Mouse (Mus musculus): ENCODE results near the gene Ccdc180. TPM values are rescaled to one million over a fixed set of nuclear protein-coding genes. Genes with fewer than 3 reads are reported as not detected.

Gene Ccdc180
- polyA plus RNA-seq, 1 experiment from 2014 or later, result 0.04 TPM

DNA sequence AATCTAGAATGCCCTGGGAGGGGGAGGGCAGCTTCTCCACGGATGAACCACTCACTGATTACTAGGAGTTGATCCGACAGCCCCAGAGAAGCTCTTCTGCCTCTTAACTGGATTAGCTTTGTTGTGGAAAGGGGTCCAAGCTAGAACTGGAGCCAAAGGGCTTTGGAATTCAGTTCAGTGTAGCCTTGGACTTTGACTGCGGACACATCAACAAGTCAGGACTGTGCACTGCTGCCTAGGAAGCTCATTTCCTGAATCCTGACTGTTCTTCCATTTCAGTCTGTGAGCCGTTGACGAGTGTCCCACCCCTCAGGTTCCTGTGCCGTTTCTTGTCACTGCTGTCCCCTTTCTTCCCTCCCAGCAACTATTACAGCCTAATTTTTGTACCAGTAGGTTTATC is 76.6 kb downstream of the Ccdc180 start:
- H3K27ac ChIP-seq, result peak overlapping the region; percentile 88
- peaks cover 54% of the 10 kb centered on the region for H3K4me1 ChIP-seq
- no peaks in the 10 kb centered on the region for H3K36me3 ChIP-seq
- H3K27me3 ChIP-seq (ENCODE audit: insufficient read depth, poor library complexity, severe bottlenecking), result no peaks in the 10 kb centered on the region
- DNase-seq (ENCODE audit: low spot score), result peak; percentile 70
- 4% methylated on average over 6 of the region's 6 CpGs for WGBS
- H3K4me3 ChIP-seq, result peak overlapping the region; percentile 4; the same call in 1 of the 2 replicates
- H3K9me3 ChIP-seq, result no peaks in the 10 kb centered on the region

GRCm38 (mm10) chr4:45967479-45968341 is 77.6 kb downstream of the Ccdc180 start:
- DNase-seq (ENCODE audit: low spot score), result peak; percentile 58
- H3K4me1 ChIP-seq, result peaks cover 57% of the 10 kb centered on the region

DNA sequence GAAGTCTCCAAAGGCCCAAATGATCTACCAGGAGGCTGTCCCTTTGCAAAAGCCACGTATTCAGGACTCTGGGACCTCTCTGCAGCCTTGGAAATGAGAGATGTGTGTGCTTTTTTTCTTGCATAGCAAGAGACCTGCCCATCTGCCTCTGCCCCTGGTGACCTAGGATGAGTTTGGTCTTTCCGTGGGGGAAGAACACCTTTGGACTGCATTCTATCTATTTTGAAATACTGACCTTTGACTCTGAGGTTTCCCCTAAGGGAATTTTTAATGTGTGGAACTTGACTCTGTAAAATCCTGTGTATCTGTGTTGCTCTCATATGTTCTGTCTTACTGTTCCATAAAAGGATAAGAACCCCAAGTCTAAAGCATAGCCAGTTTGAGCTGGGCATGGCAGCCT is 78.9 kb downstream of the Ccdc180 start:
- peaks cover 9% of the 10 kb centered on the region; the same call in 1 of the 2 replicates for H3K27me3 ChIP-seq (ENCODE audit: insufficient read depth, poor library complexity, severe bottlenecking)
- 67% methylated on average over 2 of the region's 2 CpGs for WGBS
- H3K4me3 ChIP-seq, result no peak overlapping the region
- no peaks in the 10 kb centered on the region for H3K36me3 ChIP-seq
- no peaks in the 10 kb centered on the region for H3K9me3 ChIP-seq
- peak; percentile 31 for DNase-seq (ENCODE audit: low spot score)
- H3K4me1 ChIP-seq, result peaks cover 61% of the 10 kb centered on the region
- no peak overlapping the region for H3K27ac ChIP-seq

More at GRCm38 (mm10) chr4:45967479-45968341, 77.6 kb downstream of the Ccdc180 start:
- H3K4me3 ChIP-seq, result no peak overlapping the region
- no peaks in the 10 kb centered on the region for H3K36me3 ChIP-seq
- H3K27me3 ChIP-seq (ENCODE audit: insufficient read depth, poor library complexity, severe bottlenecking), result 0 out of 2 replicates have a peak, but pooled peaks cover under 1% of the 10 kb centered on the region
- 39% methylated on average over 9 of the region's 9 CpGs for WGBS
- H3K27ac ChIP-seq, result peak overlapping the region; percentile 88
- no peaks in the 10 kb centered on the region for H3K9me3 ChIP-seq

DNA sequence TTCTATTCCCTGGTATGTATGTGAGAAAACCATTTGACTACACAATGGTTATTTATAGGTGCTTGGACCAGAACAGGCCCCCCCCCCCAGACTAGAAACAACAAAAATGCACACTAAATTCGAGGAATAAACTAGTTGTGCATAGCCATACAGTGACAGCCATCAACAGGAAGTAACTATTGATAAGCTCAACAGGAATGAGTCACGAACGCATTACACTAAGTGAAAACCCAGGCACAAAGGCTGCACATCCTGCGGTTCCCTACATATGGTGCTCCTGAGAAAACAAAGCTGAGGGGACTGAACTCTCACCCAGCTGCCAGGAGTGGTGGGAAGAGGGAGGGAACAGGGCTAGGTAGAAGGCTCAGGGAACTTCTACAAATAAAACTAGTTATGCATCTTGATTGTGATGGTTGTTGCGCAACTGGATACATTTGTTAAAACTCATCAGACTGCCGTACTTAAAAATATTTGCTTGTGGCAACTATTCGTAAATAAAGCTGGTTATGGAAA is 80.0 kb downstream of the Ccdc180 start:
- DNase-seq (ENCODE audit: low spot score), result no peak
- no peaks in the 10 kb centered on the region for H3K9me3 ChIP-seq
- no peaks in the 10 kb centered on the region for H3K36me3 ChIP-seq
- H3K4me1 ChIP-seq, result peaks cover 56% of the 10 kb centered on the region
- 68% methylated on average over 7 of the region's 7 CpGs for WGBS
- no peak overlapping the region for H3K27ac ChIP-seq
- no peak overlapping the region for H3K4me3 ChIP-seq
- H3K27me3 ChIP-seq (ENCODE audit: insufficient read depth, poor library complexity, severe bottlenecking), result peaks cover 9% of the 10 kb centered on the region; the same call in 1 of the 2 replicates

- Histone ChIP-seq H3K36me3 (no peaks in the 10 kb centered on the region), H3K4me1 (peaks cover 39% of the 10 kb centered on the region), H3K27me3 (ENCODE audit: insufficient read depth, poor library complexity, severe bottlenecking) (peaks cover 9% of the 10 kb centered on the region; the same call in 1 of the 2 replicates), H3K4me3 (peak overlapping the region; percentile 92), H3K9me3 (no peaks in the 10 kb centered on the region), H3K27ac (peak overlapping the region; percentile 91)
- DNase-seq (ENCODE audit: low spot score), result peak; percentile 98
- 3% methylated on average over 51 of the region's 51 CpGs for WGBS
These were observed 81.8 kb downstream of the Ccdc180 start for GRCm38 (mm10) chr4:45971806-45972447.

GRCm38 (mm10) chr4:45972448-45972854 is 82.3 kb downstream of the Ccdc180 start:
- WGBS, result under 1% methylated on average over 53 of the region's 53 CpGs
- H3K4me1 ChIP-seq, result peaks cover 33% of the 10 kb centered on the region
- peak overlapping the region; percentile 92 for H3K4me3 ChIP-seq
- H3K36me3 ChIP-seq, result no peaks in the 10 kb centered on the region
- H3K27ac ChIP-seq, result peak overlapping the region; percentile 91
- H3K27me3 ChIP-seq (ENCODE audit: insufficient read depth, poor library complexity, severe bottlenecking), result peaks cover 9% of the 10 kb centered on the region; the same call in 1 of the 2 replicates
- no peaks in the 10 kb centered on the region for H3K9me3 ChIP-seq
- DNase-seq (ENCODE audit: low spot score), result peak; percentile 79

DNA sequence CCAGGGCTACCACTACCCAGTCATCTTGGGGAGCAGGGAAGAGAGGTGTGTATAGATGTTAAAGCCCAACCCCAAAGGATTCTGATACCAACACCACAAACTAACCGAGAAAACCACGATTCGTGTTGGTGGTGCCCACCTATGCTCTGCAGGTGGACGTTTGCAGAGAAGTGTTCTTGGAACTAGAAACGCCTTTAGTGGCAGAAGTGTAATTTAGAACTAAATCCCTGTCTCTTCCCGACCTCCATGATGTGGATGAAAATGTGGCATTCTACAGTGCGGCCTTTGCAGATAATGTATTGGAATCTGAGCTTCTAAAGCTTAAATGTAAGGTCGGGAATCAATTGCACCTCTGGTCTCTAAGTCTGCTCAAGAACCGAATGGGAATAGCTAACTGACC is 82.8 kb downstream of the Ccdc180 start:
- H3K27ac ChIP-seq, result peak overlapping the region; percentile 91; the same call in 1 of the 2 replicates
- H3K36me3 ChIP-seq, result no peaks in the 10 kb centered on the region
- peaks cover 28% of the 10 kb centered on the region for H3K4me1 ChIP-seq
- H3K4me3 ChIP-seq, result peak overlapping the region; percentile 92
- WGBS, result 37% methylated on average over 9 of the region's 9 CpGs
- H3K27me3 ChIP-seq (ENCODE audit: insufficient read depth, poor library complexity, severe bottlenecking), result peaks cover 9% of the 10 kb centered on the region; the same call in 1 of the 2 replicates
- no peak for DNase-seq (ENCODE audit: low spot score)
- no peaks in the 10 kb centered on the region for H3K9me3 ChIP-seq

GRCm38 (mm10) chr4:45976931-45977667 is 87.0 kb downstream of the Ccdc180 start:
- no peak for DNase-seq (ENCODE audit: low spot score)
- Histone ChIP-seq H3K27me3 (ENCODE audit: insufficient read depth, poor library complexity, severe bottlenecking) (peaks cover 21% of the 10 kb centered on the region), H3K4me1 (peaks cover 13% of the 10 kb centered on the region), H3K27ac (no peak overlapping the region), H3K36me3 (no peaks in the 10 kb centered on the region), H3K9me3 (no peaks in the 10 kb centered on the region), H3K4me3 (no peak overlapping the region)
- 81% methylated on average over 6 of the region's 6 CpGs for WGBS

DNA sequence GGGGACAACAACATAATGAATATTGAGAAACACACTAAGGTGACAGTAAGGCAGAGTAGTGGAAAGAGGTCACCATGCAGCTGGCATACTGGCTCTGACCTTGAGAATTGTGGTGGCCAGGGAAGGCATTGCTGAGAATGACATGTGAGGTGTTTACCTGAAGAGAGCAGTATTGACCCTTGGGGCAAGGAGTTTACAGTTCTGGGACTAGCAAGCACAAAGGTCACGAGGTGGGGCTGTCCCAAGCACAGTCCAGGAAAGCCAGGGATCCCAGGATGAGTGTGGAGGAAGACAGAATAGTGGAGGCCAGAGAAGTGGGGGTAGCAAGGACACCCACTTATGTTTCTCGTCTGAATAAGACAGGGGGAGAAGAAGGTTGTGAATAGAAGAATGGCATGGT is 89.8 kb downstream of the Ccdc180 start:
- Histone ChIP-seq H3K27me3 (ENCODE audit: insufficient read depth, poor library complexity, severe bottlenecking) (peaks cover 12% of the 10 kb centered on the region), H3K36me3 (no peaks in the 10 kb centered on the region), H3K27ac (no peak overlapping the region), H3K4me1 (0 out of 2 replicates have a peak, but pooled peaks cover 3% of the 10 kb centered on the region), H3K9me3 (no peaks in the 10 kb centered on the region), H3K4me3 (no peak overlapping the region)
- WGBS, result 50% methylated on average over 2 of the region's 2 CpGs
- DNase-seq (ENCODE audit: low spot score), result no peak

DNA sequence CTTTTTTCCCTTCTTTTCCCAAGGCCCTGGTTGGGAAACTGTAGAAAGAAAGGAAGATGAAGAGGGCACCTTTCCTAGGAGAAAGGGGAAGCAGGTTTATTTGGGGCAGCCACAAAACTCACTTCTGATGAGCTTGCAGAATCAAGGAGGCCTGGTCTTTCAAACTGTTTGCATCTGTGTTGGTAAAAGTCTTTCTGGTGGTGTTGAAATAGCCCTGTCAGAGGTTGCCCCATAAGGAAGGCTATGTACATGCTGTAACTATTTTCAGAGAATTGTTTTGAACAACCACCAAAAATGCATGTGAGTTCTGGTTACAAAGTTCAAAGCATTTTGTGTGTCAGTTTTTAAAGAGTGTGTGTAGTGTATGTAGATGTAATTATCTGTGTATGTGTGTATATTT is 91.0 kb downstream of the Ccdc180 start:
- Histone ChIP-seq H3K4me3 (no peak overlapping the region), H3K4me1 (0 out of 2 replicates have a peak, but pooled peaks cover 3% of the 10 kb centered on the region), H3K36me3 (no peaks in the 10 kb centered on the region), H3K27ac (no peak overlapping the region), H3K27me3 (ENCODE audit: insufficient read depth, poor library complexity, severe bottlenecking) (peaks cover 12% of the 10 kb centered on the region), H3K9me3 (no peaks in the 10 kb centered on the region)
- no peak for DNase-seq (ENCODE audit: low spot score)

- Histone ChIP-seq H3K27me3 (ENCODE audit: insufficient read depth, poor library complexity, severe bottlenecking) (no peaks in the 10 kb centered on the region), H3K27ac (no peak overlapping the region), H3K9me3 (no peaks in the 10 kb centered on the region), H3K36me3 (no peaks in the 10 kb centered on the region), H3K4me3 (no peak overlapping the region), H3K4me1 (peaks cover 7% of the 10 kb centered on the region; the same call in 1 of the 2 replicates)
- 54% methylated on average over 6 of the region's 6 CpGs for WGBS
- no peak for DNase-seq (ENCODE audit: low spot score)
These were observed 100.5 kb downstream of the Ccdc180 start for GRCm38 (mm10) chr4:45990427-45991135.

GRCm38 (mm10) chr4:45998536-45998935 is 108.4 kb downstream of the Ccdc180 start:
- Histone ChIP-seq H3K27me3 (ENCODE audit: insufficient read depth, poor library complexity, severe bottlenecking) (no peaks in the 10 kb centered on the region), H3K27ac (no peak overlapping the region), H3K9me3 (no peaks in the 10 kb centered on the region), H3K4me3 (no peak overlapping the region), H3K36me3 (no peaks in the 10 kb centered on the region), H3K4me1 (no peaks in the 10 kb centered on the region)
- 74% methylated on average over 4 of the region's 4 CpGs for WGBS
- no peak for DNase-seq (ENCODE audit: low spot score)
